Mouse (Mus musculus): ENCODE data around the gene Txndc17.
"Not testable (repeated sequence)": the region's sequence is repeated elsewhere in the genome, so short reads cannot be mapped to it uniquely, and the experiment has no call there.

The Txndc17 gene

GRCm38 (mm10) chr11:72207204-72207833, at the start of gene Txndc17, which contains the start of gene 4933427D14Rik:
Gene Txndc17 (plus strand): TSS chr11:72207547.
Gene 4933427D14Rik (minus strand): TSS chr11:72207459.
- DNase-seq (ENCODE audit: low spot score): peak; percentile 93

GRCm38 (mm10) chr11:72163198-72163597, 44.1 kb upstream of the Txndc17 start:
- DNase-seq (ENCODE audit: low spot score): no peak

- DNase-seq (ENCODE audit: low spot score): peak; percentile 11
Measured at GRCm38 (mm10) chr11:72169871-72170270, 37.5 kb upstream of the Txndc17 start.

GRCm38 (mm10) chr11:72171906-72172305, 35.4 kb upstream of the Txndc17 start:
- not testable (repeated sequence) for DNase-seq (ENCODE audit: low spot score)

GRCm38 (mm10) chr11:72173506-72173905, 33.8 kb upstream of the Txndc17 start:
- no peak for DNase-seq (ENCODE audit: low spot score)

- no peak for DNase-seq (ENCODE audit: low spot score)
Measured at GRCm38 (mm10) chr11:72174721-72175120, 32.6 kb upstream of the Txndc17 start.

GRCm38 (mm10) chr11:72175966-72176365, 31.4 kb upstream of the Txndc17 start:
- no peak for DNase-seq (ENCODE audit: low spot score)

GRCm38 (mm10) chr11:72176553-72176952, 30.8 kb upstream of the Txndc17 start:
- DNase-seq (ENCODE audit: low spot score): no peak

- DNase-seq (ENCODE audit: low spot score): no peak
Measured at GRCm38 (mm10) chr11:72180556-72180955, 26.8 kb upstream of the Txndc17 start.

- no peak for DNase-seq (ENCODE audit: low spot score)
Measured at GRCm38 (mm10) chr11:72181136-72181535, 26.2 kb upstream of the Txndc17 start.

GRCm38 (mm10) chr11:72184252-72184651, 23.1 kb upstream of the Txndc17 start:
- no peak for DNase-seq (ENCODE audit: low spot score)

GRCm38 (mm10) chr11:72190857-72191256, 16.5 kb upstream of the Txndc17 start:
- no peak for DNase-seq (ENCODE audit: low spot score)

GRCm38 (mm10) chr11:72194259-72194658, 13.1 kb upstream of the Txndc17 start:
- no peak for DNase-seq (ENCODE audit: low spot score)

- DNase-seq (ENCODE audit: low spot score): no peak
Measured at GRCm38 (mm10) chr11:72196506-72196905, 10.8 kb upstream of the Txndc17 start.

GRCm38 (mm10) chr11:72203440-72203839, 3.9 kb upstream of the Txndc17 start:
- no peak for DNase-seq (ENCODE audit: low spot score)

- DNase-seq (ENCODE audit: low spot score): no peak
Measured at GRCm38 (mm10) chr11:72205256-72205655, 2.1 kb upstream of the Txndc17 start.

- peak; percentile 36 for DNase-seq (ENCODE audit: low spot score)
Measured at GRCm38 (mm10) chr11:72206341-72207203, 775 bp upstream of the Txndc17 start, which contains the start of gene Gm43951. Gene Gm43951 (minus strand): TSS chr11:72206840.

GRCm38 (mm10) chr11:72207834-72208377, 559 bp downstream of the Txndc17 start:
- DNase-seq (ENCODE audit: low spot score): peak; percentile 50

- peak; percentile 96 for DNase-seq (ENCODE audit: low spot score)
Measured at GRCm38 (mm10) chr11:72214591-72215409, 7.5 kb downstream of the Txndc17 start.

- no peak for DNase-seq (ENCODE audit: low spot score)
Measured at GRCm38 (mm10) chr11:72215410-72215797, 8.1 kb downstream of the Txndc17 start, which contains the start of gene Med31. Gene Med31 (minus strand): TSS chr11:72215592.

GRCm38 (mm10) chr11:72217116-72217515, 9.8 kb downstream of the Txndc17 start:
- DNase-seq (ENCODE audit: low spot score): no peak

- DNase-seq (ENCODE audit: low spot score): peak; percentile 37
Measured at GRCm38 (mm10) chr11:72221278-72221677, 13.9 kb downstream of the Txndc17 start.
